Mouse (Mus musculus) myocyte (in vitro differentiated cells): ENCODE measurements at regions not wholly inside any gene's neighbourhood (a gene's known extent, or its start where the extent isn't known, plus 50 kb on each side); places are given as distances from the start of the nearest gene placed in this dataset.

Experiments used
- CEBPB ChIP-seq: IDR thresholded peaks from 2 replicates; pipeline ENCODE4 v1.6.1; 2011; ENCODE audit warnings: mild to moderate bottlenecking, moderate library complexity; ENCODE audit not compliant: poor library complexity, insufficient read depth, severe bottlenecking
- E2F4 ChIP-seq: IDR thresholded peaks from one replicate; pipeline ENCODE4 v1.6.1; 2011; ENCODE audit warnings: mild to moderate bottlenecking, control low read depth, moderate library complexity; ENCODE audit not compliant: insufficient read depth
- MAX ChIP-seq: IDR thresholded peaks from one replicate; pipeline ENCODE4 v1.6.1; 2011; ENCODE audit warnings: low read depth, mild to moderate bottlenecking, control low read depth
- MYOD1 ChIP-seq, 3 experiments: IDR thresholded peaks; one replicate each; pipeline ENCODE4 v1.6.1; 2011; ENCODE audit warnings: control low read depth in 2 of 3, low read depth in 2 of 3, mild to moderate bottlenecking in 2 of 3, moderate library complexity in 1 of 3; ENCODE audit not compliant: insufficient read length in 2 of 3, control insufficient read depth in 1 of 3
- POLR2A ChIP-seq: IDR thresholded peaks from one replicate; pipeline ENCODE4 v1.6.1; 2011; ENCODE audit warnings: low read depth, mild to moderate bottlenecking, control low read depth, moderate library complexity; ENCODE audit not compliant: insufficient read length
- POLR2AphosphoS2 ChIP-seq: IDR thresholded peaks from one replicate; pipeline ENCODE4 v1.6.1; 2011; ENCODE audit warnings: low read depth, control low read depth; ENCODE audit not compliant: insufficient read length
- SRF ChIP-seq: IDR thresholded peaks from one replicate; pipeline ENCODE4 v1.6.1; 2011; ENCODE audit warnings: low read depth; ENCODE audit not compliant: control insufficient read depth, insufficient read length
- TCF12 ChIP-seq: IDR thresholded peaks from one replicate; pipeline ENCODE4 v1.6.1; 2011; ENCODE audit warnings: mild to moderate bottlenecking, control low read depth; ENCODE audit not compliant: poor library complexity, insufficient read depth, severe bottlenecking
- USF1 ChIP-seq: IDR thresholded peaks from one replicate; pipeline ENCODE4 v1.6.1; 2011; ENCODE audit warnings: low read depth, mild to moderate bottlenecking, control low read depth, moderate library complexity

- TF ChIP-seq E2F4, result no peak
- no peak for TF ChIP-seq POLR2AphosphoS2
- TF ChIP-seq USF1, result no peak
- no peak for TF ChIP-seq POLR2A
- TF ChIP-seq TCF12, result no peak
- no peak for TF ChIP-seq MYOD1 (IDR thresholded peaks at IDR 0.05; ENCODE audit: control insufficient read depth in 1 of 3, insufficient read length in 2 of 3, low read depth in 2 of 3)
- no peak for TF ChIP-seq CEBPB
- no peak for TF ChIP-seq MAX
- TF ChIP-seq SRF, result no peak
These were observed 307.7 kb downstream of the Diras2 start for GRCm38 (mm10) chr13:52223098-52223962.
